Mouse (Mus musculus) midbrain, embryonic 15.5 days (tissue): ENCODE results near the gene 9530068E07Rik. TPM values are rescaled to one million over a fixed set of nuclear protein-coding genes. Genes with fewer than 3 reads are reported as not detected.
A peak's percentile ranks its signal among the peaks of the same experiment; 100 is the strongest.

Source experiments
- ATAC-seq: fragments of 200-750 bp; cut with Nextera tagmentation; replicated peaks from 2 replicates; pipeline ENCODE4 v1.8.0; 2017; ENCODE audit warnings: moderate TSS enrichment
- H3K27ac ChIP-seq: fragments of 300-500 bp; sonication (generic); 2 replicates; pipeline ENCODE4 v1.5.1; 2015; ENCODE audit warnings: mild to moderate bottlenecking, inconsistent platforms
- H3K27me3 ChIP-seq: fragments of 300-500 bp; sonication (generic); replicated peaks from 2 replicates; pipeline ENCODE4 v1.6.1; 2015; ENCODE audit warnings: inconsistent platforms
- H3K36me3 ChIP-seq: fragments of 300-500 bp; sonication (generic); replicated peaks from 2 replicates; pipeline ENCODE4 v1.6.1; 2015; ENCODE audit warnings: inconsistent platforms
- H3K4me1 ChIP-seq: fragments of 300-500 bp; sonication (generic); 2 replicates; pipeline ENCODE4 v1.6.1; 2015; ENCODE audit warnings: inconsistent platforms
- H3K4me2 ChIP-seq: fragments of 300-500 bp; sonication (generic); 2 replicates; pipeline ENCODE4 v1.6.1; 2015; ENCODE audit warnings: inconsistent platforms, mild to moderate bottlenecking, moderate library complexity
- H3K4me3 ChIP-seq: fragments of 300-500 bp; sonication (generic); 2 replicates; pipeline ENCODE4 v1.5.1; 2015; ENCODE audit warnings: mild to moderate bottlenecking, inconsistent platforms
- H3K9ac ChIP-seq: fragments of 300-500 bp; sonication (generic); 2 replicates; pipeline ENCODE4 v1.6.1; 2015; ENCODE audit warnings: mild to moderate bottlenecking, inconsistent platforms
- H3K9me3 ChIP-seq: fragments of 300-500 bp; sonication (generic); 2 replicates; pipeline ENCODE4 v1.6.1; 2016; ENCODE audit warnings: inconsistent platforms
- WGBS: fragments of 180-500 bp; shearing (Covaris S2); methylation state at CpG from one replicate; pipeline ENCODE4 v1.1.7; 2015; ENCODE audit warnings: mixed read lengths; 5-methylcytosine and 5-hydroxymethylcytosine counted together
- polyA plus RNA-seq: library from polyadenylated mRNA; unstranded; fragments of >200 nt; fragmentation: Nextera tagmentation; extraction: Ambion mirVana; gene quantifications from 2 replicates; pipeline ENCODE4 v1.2.1, GENCODE M21; 2015

Gene 9530068E07Rik
- polyA plus RNA-seq, 1 experiment from 2014 or later = 129 TPM

DNA sequence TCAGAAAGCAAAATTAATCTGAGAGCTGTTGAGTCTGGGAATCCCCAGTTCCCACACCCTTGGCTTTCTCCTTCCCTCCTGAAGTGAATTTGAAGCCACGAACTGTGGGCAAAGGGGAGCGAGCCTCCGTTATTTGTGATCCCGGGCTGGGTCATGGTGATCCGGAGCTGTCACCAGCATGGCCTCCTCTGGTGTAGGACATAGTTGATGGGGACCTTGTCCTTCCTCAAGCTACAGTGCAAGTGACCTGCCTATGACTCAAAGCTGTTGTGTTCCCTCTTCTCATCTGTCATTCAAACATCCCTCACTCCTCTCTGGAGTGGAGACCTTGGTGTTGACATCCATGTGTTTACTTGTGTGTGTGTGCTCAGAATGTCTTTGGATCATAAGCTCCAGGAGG is 39.2 kb downstream of the 9530068E07Rik start:
- H3K4me1 ChIP-seq = no peaks in the 10 kb centered on the region
- no peaks in the 10 kb centered on the region for H3K36me3 ChIP-seq
- no peak overlapping the region for H3K27ac ChIP-seq
- no peak overlapping the region for H3K9ac ChIP-seq
- H3K4me3 ChIP-seq = no peak overlapping the region
- H3K27me3 ChIP-seq = no peaks in the 10 kb centered on the region
- WGBS = 85% methylated on average over 5 of the region's 5 CpGs
- H3K9me3 ChIP-seq = no peaks in the 10 kb centered on the region
- no peak for ATAC-seq
- H3K4me2 ChIP-seq = no peak overlapping the region

DNA sequence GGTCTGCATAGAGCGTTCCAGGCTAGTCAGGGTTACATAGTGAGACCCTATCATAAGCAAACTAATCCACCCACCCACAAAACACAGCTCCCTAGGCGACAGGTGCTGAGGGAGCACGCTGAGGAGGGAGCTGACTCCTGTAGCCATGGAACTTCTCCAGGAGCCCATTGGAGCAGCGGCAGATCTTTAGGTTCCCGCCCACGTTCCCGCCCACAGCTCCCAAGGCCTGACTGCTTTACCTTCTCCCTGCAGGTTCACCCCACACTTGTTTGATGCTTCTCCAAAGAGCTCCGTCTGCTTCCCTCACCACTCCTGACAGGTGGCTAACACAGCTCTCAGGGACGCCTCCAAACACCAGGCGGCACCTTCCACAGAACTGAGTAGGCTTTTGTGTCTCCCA is 40.9 kb downstream of the 9530068E07Rik start:
- 24% methylated on average over 10 of the region's 10 CpGs for WGBS
- Histone ChIP-seq H3K9ac (no peak overlapping the region), H3K27me3 (no peaks in the 10 kb centered on the region), H3K4me1 (no peaks in the 10 kb centered on the region; the same call in 1 of the 2 replicates), H3K4me2 (no peak overlapping the region), H3K9me3 (no peaks in the 10 kb centered on the region), H3K4me3 (no peak overlapping the region), H3K36me3 (no peaks in the 10 kb centered on the region), H3K27ac (no peak overlapping the region)
- ATAC-seq = no peak

DNA sequence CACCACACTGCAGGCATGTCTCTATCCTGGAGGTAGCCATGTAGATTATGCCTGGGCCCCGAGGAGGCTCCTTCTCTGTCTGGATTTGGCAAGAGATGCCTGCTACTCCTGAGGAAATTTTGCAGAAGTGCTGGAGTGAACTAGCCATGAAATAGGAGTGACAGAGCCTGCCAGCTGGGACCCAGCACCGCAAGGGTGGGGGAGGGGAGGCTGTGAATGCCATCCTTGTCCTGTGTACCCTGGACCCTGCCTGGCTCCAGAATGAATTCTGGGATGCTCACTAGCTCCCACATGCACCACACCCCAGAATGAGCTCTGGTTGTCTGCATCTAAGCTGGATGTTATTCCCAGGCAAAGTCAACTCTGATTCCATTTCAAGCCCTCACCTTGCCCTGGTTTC is 44.9 kb downstream of the 9530068E07Rik start:
- H3K4me2 ChIP-seq = no peak overlapping the region
- 64% methylated on average over 2 of the region's 2 CpGs for WGBS
- ATAC-seq = no peak
- no peak overlapping the region for H3K9ac ChIP-seq
- H3K27me3 ChIP-seq = no peaks in the 10 kb centered on the region
- H3K4me1 ChIP-seq = no peaks in the 10 kb centered on the region; the same call in 1 of the 2 replicates
- no peak overlapping the region for H3K27ac ChIP-seq
- no peaks in the 10 kb centered on the region for H3K36me3 ChIP-seq
- no peaks in the 10 kb centered on the region for H3K9me3 ChIP-seq
- no peak overlapping the region for H3K4me3 ChIP-seq

DNA sequence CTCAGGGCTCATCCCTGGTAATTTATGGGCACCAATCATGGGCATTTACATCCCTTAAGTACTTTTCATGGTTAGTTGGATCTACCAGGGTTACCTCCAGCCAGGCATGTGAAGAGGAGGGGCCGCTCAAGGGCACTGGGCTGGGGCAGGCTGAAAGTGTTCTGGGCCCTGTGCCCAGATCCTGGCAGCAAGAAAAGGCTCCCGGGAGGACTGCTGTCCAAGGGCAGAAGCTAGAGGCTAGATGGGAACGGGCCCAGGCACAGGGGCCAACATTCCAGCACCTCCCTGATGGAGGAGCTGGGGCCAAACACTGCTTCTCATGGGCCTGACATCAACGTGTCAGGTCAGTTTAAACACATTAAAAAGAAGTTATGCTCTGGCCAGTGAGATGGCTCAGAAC is 51.0 kb downstream of the 9530068E07Rik start:
- 54% methylated on average over 4 of the region's 4 CpGs for WGBS

DNA sequence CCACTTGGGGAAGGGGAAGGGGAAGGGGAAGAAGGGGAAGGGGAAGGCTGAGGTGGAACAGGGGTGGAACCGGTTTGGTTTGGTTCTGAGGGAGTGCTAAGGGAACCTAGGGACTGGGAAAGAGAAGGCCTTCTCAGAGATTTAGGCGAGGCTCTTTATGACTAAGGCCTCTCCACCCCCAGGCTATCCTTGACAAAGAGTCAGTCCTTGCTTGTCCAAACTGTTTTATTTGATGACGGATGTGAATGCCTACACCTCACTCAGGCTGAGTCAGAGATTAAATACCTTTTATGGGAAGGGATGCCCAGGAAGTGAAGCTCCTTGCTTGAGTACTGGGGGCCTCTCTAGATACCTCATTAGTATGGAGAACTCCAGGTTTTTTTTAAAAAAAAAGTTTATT is 52.8 kb downstream of the 9530068E07Rik start:
- no peak overlapping the region for H3K4me3 ChIP-seq
- no peaks in the 10 kb centered on the region for H3K36me3 ChIP-seq
- H3K9ac ChIP-seq = no peak overlapping the region
- WGBS = 60% methylated on average over 3 of the region's 3 CpGs
- H3K9me3 ChIP-seq = no peaks in the 10 kb centered on the region
- no peak overlapping the region for H3K4me2 ChIP-seq
- H3K4me1 ChIP-seq = no peaks in the 10 kb centered on the region
- H3K27me3 ChIP-seq = no peaks in the 10 kb centered on the region
- ATAC-seq = no peak
- no peak overlapping the region for H3K27ac ChIP-seq

More for the DNA sequence above, 51.0 kb downstream of the 9530068E07Rik start:
- Histone ChIP-seq H3K4me2 (no peak overlapping the region), H3K9ac (no peak overlapping the region), H3K4me3 (no peak overlapping the region), H3K9me3 (no peaks in the 10 kb centered on the region), H3K36me3 (no peaks in the 10 kb centered on the region), H3K4me1 (no peaks in the 10 kb centered on the region), H3K27ac (no peak overlapping the region), H3K27me3 (no peaks in the 10 kb centered on the region)
- peak; percentile 62; the same call in 1 of the 2 replicates for ATAC-seq

DNA sequence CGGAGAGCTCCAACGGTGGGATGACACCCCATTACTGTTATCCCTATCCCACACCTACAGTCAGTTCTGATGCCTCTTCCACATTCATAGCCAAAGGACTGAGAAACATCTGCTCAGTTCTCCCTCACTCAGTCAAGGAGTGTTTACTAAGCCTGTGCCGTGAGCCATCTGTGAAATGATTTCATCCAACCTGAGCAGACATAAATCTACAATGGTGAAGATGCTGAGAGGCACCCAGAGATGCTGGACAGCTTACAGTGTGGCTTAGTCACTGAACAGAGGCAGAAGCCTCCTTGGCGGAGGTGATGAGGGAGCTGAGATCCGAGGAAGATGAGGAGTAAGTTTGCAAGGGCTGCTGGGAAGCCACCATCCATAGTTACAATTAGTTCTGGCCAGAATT is 62.1 kb downstream of the 9530068E07Rik start:
- Histone ChIP-seq H3K4me1 (no peaks in the 10 kb centered on the region), H3K9me3 (no peaks in the 10 kb centered on the region), H3K27me3 (no peaks in the 10 kb centered on the region), H3K36me3 (no peaks in the 10 kb centered on the region), H3K4me2 (no peak overlapping the region), H3K4me3 (no peak overlapping the region), H3K9ac (no peak overlapping the region), H3K27ac (no peak overlapping the region)
- ATAC-seq = no peak
- 91% methylated on average over 5 of the region's 5 CpGs for WGBS

Other genes starting within 250 kb of the 9530068E07Rik start
- gene Olfr1371, start 182.4 kb upstream of the 9530068E07Rik start, polyA plus RNA-seq = not detected in 2 replicates
- 905 and 933 TPM in 2 replicates for gene Skp1a, start 164.4 kb upstream of the 9530068E07Rik start, polyA plus RNA-seq
- gene Tcf7, start 113.4 kb upstream of the 9530068E07Rik start, polyA plus RNA-seq = 5.1 and 5.5 TPM in 2 replicates
- gene Vdac1, start 35.6 kb upstream of the 9530068E07Rik start, polyA plus RNA-seq = 334 and 335 TPM in 2 replicates